Mouse (Mus musculus) adipose tissue, adult 10 weeks (tissue): Measurements from ENCODE around the gene Vmn1r197. TPM values are rescaled to one million over a fixed set of nuclear protein-coding genes. Genes with fewer than 3 reads are reported as not detected.

ENCODE experiments used
- polyA plus RNA-seq: library from polyadenylated mRNA; stranded (reverse); fragments of 350-450 nt; fragmentation: Illumina TruSeq; extraction: RNeasy Lipid Tissue Mini Kit (QIAGEN cat#74804); gene quantifications from one replicate; pipeline ENCODE4 v1.2.3, GENCODE M21; 2014; ENCODE audit warnings: low read depth, low replicate concordance

The Vmn1r197 gene
- polyA plus RNA-seq = not detected

GRCm38 (mm10) chr13:22324289-22324688 lies at the start of gene Vmn1r197:
TSS of gene Vmn1r197 (plus strand) at chr13:22324589.

GRCm38 (mm10) chr13:22289620-22290019 lies 34.8 kb upstream of the Vmn1r197 start, which contains the start of gene Vmn1r196:
TSS of gene Vmn1r196 (plus strand) at chr13:22289920.

GRCm38 (mm10) chr13:22350064-22350463 lies 25.7 kb downstream of the Vmn1r197 start, which contains the start of gene Vmn1r198:
TSS of gene Vmn1r198 (plus strand) at chr13:22350364.

GRCm38 (mm10) chr13:22379518-22379917 lies 55.1 kb downstream of the Vmn1r197 start, which contains the start of gene Vmn1r199:
TSS of gene Vmn1r199 (plus strand) at chr13:22379818.

Other genes starting within 250 kb of the Vmn1r197 start
- gene Vmn1r188, start 240.1 kb upstream of the Vmn1r197 start, polyA plus RNA-seq = not detected
- gene Vmn1r189, start 218.8 kb upstream of the Vmn1r197 start, polyA plus RNA-seq = not detected
- not detected for gene Vmn1r191, start 140.6 kb upstream of the Vmn1r197 start, polyA plus RNA-seq
- gene Vmn1r192, start 133.4 kb upstream of the Vmn1r197 start, polyA plus RNA-seq = not detected
- not detected for gene Vmn1r193, start 101.4 kb upstream of the Vmn1r197 start, polyA plus RNA-seq
- not detected for gene Vmn1r194, start 80.4 kb upstream of the Vmn1r197 start, polyA plus RNA-seq
- not detected for gene Vmn1r195, start 54.1 kb upstream of the Vmn1r197 start, polyA plus RNA-seq
- gene Vmn1r196, start 34.7 kb upstream of the Vmn1r197 start, polyA plus RNA-seq = not detected
- gene Vmn1r198, start 25.8 kb downstream of the Vmn1r197 start, polyA plus RNA-seq = not detected
- not detected for gene Vmn1r199, start 55.2 kb downstream of the Vmn1r197 start, polyA plus RNA-seq
- gene Vmn1r200, start 65.8 kb downstream of the Vmn1r197 start, polyA plus RNA-seq = not detected
- gene Vmn1r201, start 147.3 kb downstream of the Vmn1r197 start, polyA plus RNA-seq = not detected
- not detected for gene Vmn1r202, start 180.8 kb downstream of the Vmn1r197 start, polyA plus RNA-seq
- gene Vmn1r203, start 193.5 kb downstream of the Vmn1r197 start, polyA plus RNA-seq = not detected
- not detected for gene Vmn1r204, start 228.6 kb downstream of the Vmn1r197 start, polyA plus RNA-seq